ENCODE assay signal across 8 mouse cellular contexts in genomic region chr7:126396298-126397119, GRCm38 (mm10). TPM values are rescaled to one million over a fixed set of nuclear protein-coding genes. Genes with fewer than 3 reads are reported as not detected.
DNase-seq lines count a peak whose midpoint lies in the region; ATAC-seq lines count a peak whose summit lies in the region.

Gene Nfatc2ip, minus strand, starts transcription at chr7:126396737.

- no peaks in the 10 kb centered on the region for H3K9me3 ChIP-seq in forebrain, embryonic 14.5 days (replicated peaks; ENCODE audit: control insufficient read depth, low read length)
- H3K9me3 ChIP-seq in neural tube, embryonic 15.5 days (replicated peaks): no peaks in the 10 kb centered on the region

- DNase-seq in ES-CJ7 (ENCODE audit: low read depth, low spot score): peak; percentile 99
- peak; percentile 97 for DNase-seq in cerebellum, adult 11 months
- peak; percentile 100 for DNase-seq in forebrain, embryonic 14.5 days (ENCODE audit: low spot score)
- peak; percentile 93 to 95 for DNase-seq in heart, postnatal 14 days
- peak; percentile 99 for DNase-seq in layer of hippocampus, adult 11-12 months (ENCODE audit: low spot score)
- peak; percentile 96 to 97 for DNase-seq in lung, adult 18-20 months
- DNase-seq in testis, postnatal 14 days (ENCODE audit: low spot score): peak; percentile 93

- H3K9ac ChIP-seq in forebrain, embryonic 14.5 days (ENCODE audit: low read length): peak within 1 kb of the TSS; percentile 82
- H3K9ac ChIP-seq in neural tube, embryonic 15.5 days (replicated peaks): peak within 1 kb of the TSS; percentile 67

- ATAC-seq in forebrain, embryonic 14.5 days: peak; percentile 100
- peak; percentile 100 for ATAC-seq in neural tube, embryonic 15.5 days (ENCODE audit: low FRiP score)

- H3K27me3 ChIP-seq in forebrain, embryonic 14.5 days (replicated peaks; ENCODE audit: control insufficient read depth, insufficient read depth, low read length): no peaks in the 10 kb centered on the region
- no peaks in the 10 kb centered on the region for H3K27me3 ChIP-seq in neural tube, embryonic 15.5 days (replicated peaks)

- WGBS in forebrain, embryonic 14.5 days: under 1% methylated on average over 59 of the region's 59 CpGs
- whole genome bisulfite sequencing in neural tube, embryonic 15.5 days: under 1% methylated on average over 59 of the region's 59 CpGs

- 0 out of 2 replicates have a peak, but pooled peaks cover under 1% of the 10 kb centered on the region for H3K36me3 ChIP-seq in forebrain, embryonic 14.5 days (ENCODE audit: control insufficient read depth, insufficient read depth, low read length)
- H3K36me3 ChIP-seq in neural tube, embryonic 15.5 days: no peaks in the 10 kb centered on the region; the same call in 1 of the 2 replicates

- peak within 1 kb of the TSS; percentile 82 for H3K4me2 ChIP-seq in forebrain, embryonic 14.5 days (ENCODE audit: low read length)
- H3K4me2 ChIP-seq in neural tube, embryonic 15.5 days: peak within 1 kb of the TSS; percentile 91

- H3K4me1 ChIP-seq in forebrain, embryonic 14.5 days (ENCODE audit: control insufficient read depth, insufficient read depth, low read length): no peaks in the 10 kb centered on the region
- peaks cover 12% of the 10 kb centered on the region for H3K4me1 ChIP-seq in neural tube, embryonic 15.5 days

- peak within 1 kb of the TSS; percentile 33; the same call in 1 of the 2 replicates for H3K27ac ChIP-seq in forebrain, embryonic 14.5 days (ENCODE audit: low read depth, low read length)
- peak within 1 kb of the TSS; percentile 75 for H3K27ac ChIP-seq in neural tube, embryonic 15.5 days (replicated peaks)

- H3K4me3 ChIP-seq in forebrain, embryonic 14.5 days (ENCODE audit: low read depth, low read length): peak within 1 kb of the TSS; percentile 92
- H3K4me3 ChIP-seq in neural tube, embryonic 15.5 days (replicated peaks): peak within 1 kb of the TSS; percentile 77

- intact Hi-C loops in heart, postnatal 14 days (cut with DNase I): loop anchor here (5.0 kb wide), 1 partner anchor 71 kb away; no protein-coding TSS in a partner anchor

RNA-seq across cellular contexts. Expression of gene Nfatc2ip, which starts in this region (rescaled TPM):
- 3.7 and 4.1 TPM in 2 replicates for polyA plus RNA-seq in forebrain, embryonic 14.5 days (2014; fragmentation: Nextera tagmentation; extraction: Ambion mirVana)
- 1 to 10 TPM; 5.4 to 7.1 TPM for total RNA-seq in heart, postnatal 14 days (2021)
- 2.4 and 2.8 TPM in 2 replicates for polyA plus RNA-seq in neural tube, embryonic 15.5 days (2015; fragmentation: Nextera tagmentation; extraction: Ambion mirVana)

Comparison
In these comparisons a context has a peak if more than half of its experiments do, and no peak if none do; other contexts are left out.
1. Peak in every context shown above with its lines: DNase-seq, ATAC-seq, H3K4me3 ChIP-seq and H3K27ac ChIP-seq.